Mouse (Mus musculus) adrenal gland, postnatal 36 days (tissue): Measurements from ENCODE around the gene Fry. TPM values are rescaled to one million over a fixed set of nuclear protein-coding genes. Genes with fewer than 3 reads are reported as not detected.
A peak's percentile ranks its signal among the peaks of the same experiment; 100 is the strongest.
"Not testable (repeated sequence)": the region's sequence is repeated elsewhere in the genome, so short reads cannot be mapped to it uniquely, and the experiment has no call there.

ENCODE experiments used
- DNase-seq, 2 experiments: peaks; one replicate each; pipeline ENCODE4 v3.0.0; 2021; ENCODE audit warnings: mixed read lengths in 1 of 2
- total RNA-seq, 2 experiments: library from RNA; stranded (reverse); gene quantifications; 2 replicates each; pipeline ENCODE4 v1.2.3; 2021

Gene Fry
- total RNA-seq, 2 experiments from 2014 or later = 29.9 to 40.9 TPM

DNA sequence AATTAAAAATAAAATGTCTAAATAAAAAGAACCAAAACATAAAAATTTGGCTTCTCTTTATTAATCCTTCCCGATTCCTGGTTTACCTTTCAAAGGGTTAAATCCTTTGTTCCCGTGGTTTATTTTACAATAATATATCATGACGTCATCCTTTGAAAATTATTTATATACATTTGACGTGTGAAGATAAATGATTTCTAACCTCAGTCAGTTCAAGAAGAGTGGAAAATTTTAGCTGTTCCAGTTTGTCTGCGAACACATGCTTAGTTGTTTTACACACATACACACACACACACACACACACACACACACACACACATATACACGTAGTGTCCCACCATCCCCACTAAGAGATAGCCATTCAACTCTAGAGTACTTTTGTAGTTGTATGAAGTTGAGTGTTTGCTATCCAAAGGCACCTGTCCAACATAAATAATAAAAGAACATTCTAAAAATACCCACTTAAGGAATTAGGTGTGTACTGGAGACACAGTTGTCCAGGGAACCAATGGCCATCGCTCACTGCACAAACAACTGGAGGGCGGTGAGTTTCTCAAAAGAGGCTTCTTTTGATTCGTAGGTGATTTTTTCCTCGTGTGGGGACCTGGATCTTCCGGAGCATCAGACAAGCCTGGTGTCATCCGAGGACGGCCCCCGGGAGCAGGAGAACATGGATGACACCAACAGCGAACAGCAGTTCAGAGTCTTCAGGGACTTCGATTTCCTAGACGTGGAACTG lies 338.9 kb downstream of the Fry start:
- peak in 1 of 2 experiments; percentile 15 for DNase-seq

DNA sequence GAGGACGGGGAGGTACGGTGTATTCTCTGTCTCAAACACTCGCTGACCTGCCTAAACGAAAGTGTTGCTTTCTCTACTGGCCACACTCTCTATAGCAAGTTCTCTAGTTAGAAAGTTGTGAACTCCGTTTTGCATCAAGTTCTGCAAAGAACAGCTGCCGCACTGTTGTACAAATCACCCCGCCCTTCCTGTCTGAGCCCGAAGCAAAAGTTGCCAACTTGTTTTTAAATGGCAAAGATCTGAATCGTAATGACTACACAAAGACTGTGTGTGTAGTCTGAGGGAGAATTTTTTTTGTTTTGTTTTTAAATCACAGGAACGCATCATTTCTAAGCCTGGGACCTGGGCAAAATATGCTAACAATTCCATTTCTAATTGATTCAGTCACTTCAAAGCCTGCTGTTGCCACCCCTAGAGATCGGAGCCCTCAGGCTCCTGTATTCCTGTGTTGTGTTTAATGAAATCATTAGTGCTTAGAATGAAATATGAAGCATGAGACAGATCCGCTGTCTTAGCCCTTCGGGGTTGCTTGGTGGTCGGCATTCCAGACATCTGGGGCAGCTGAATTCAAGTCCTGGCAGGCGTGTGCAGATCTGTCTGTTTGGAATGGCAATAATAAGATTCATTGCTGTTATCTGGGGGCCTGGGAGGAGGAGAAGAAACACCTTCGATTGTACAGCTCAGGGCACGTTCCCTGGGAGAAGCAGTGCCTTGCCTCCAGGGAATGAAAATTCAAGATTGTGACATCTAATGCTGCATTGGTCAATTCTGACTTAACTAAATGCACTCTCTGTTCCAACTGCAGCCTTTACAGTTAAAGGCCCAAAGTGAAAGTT lies 339.7 kb downstream of the Fry start:
- no peak for DNase-seq

DNA sequence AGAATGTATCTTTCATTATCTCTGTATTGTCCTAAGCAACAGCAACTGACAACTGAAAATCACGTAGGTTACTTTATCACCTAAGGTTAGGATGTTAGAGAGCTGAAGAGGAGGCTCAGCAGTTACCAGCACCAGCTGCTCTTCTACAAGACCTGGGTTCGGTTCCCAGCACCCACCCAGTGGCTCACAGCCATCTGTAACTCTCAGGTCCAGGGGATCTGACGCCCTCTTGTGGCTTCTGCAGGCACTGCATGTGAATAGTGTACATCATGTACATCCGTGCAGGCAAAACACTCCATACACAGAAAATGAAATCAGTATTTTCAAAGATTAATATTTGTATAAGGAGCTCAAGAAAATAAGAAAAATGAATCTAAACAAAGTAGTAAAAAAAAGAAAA lies 341.4 kb downstream of the Fry start:
- no peak for DNase-seq

GRCm38 (mm10) chr5:150464721-150465120 lies 346.3 kb downstream of the Fry start:
- DNase-seq = no peak

DNA sequence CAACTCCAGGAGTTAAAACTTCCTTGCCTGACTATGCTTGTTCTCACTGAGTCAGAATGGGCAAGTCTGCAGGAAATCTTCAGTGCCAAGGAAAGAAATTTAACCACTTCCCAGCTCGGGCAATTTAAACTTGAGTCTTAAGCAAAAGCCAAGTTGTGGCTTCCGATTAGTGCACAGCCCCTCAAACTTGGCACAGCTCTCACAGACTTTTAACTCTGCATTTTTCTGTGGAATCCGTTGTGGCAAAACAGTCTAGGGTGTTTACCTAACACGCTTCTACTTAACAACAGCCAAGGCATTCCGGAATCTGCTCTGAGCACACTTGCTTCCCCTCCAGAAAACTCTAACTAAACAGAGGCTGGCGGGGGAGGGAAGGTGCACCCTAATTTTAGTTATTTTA lies 346.8 kb downstream of the Fry start:
- no peak for DNase-seq

DNA sequence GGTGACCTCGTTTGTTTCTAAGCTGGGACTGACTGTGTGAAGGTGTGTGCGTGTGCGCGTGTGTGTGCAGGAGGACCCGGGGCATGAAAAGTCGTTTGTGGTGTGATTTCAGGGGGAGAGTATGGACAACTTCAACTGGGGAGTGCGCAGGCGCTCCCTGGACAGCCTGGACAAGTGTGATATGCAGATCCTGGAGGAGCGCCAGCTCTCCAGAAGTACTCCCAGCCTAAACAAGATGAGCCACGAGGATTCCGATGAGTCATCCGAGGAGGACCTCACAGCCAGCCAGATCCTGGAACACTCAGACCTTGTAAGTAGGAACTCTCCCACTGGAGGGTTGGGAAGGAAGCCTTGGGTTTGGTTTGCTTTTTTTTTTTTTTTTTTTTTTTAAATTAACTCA lies 347.7 kb downstream of the Fry start:
- DNase-seq = peak; percentile 90 to 93

DNA sequence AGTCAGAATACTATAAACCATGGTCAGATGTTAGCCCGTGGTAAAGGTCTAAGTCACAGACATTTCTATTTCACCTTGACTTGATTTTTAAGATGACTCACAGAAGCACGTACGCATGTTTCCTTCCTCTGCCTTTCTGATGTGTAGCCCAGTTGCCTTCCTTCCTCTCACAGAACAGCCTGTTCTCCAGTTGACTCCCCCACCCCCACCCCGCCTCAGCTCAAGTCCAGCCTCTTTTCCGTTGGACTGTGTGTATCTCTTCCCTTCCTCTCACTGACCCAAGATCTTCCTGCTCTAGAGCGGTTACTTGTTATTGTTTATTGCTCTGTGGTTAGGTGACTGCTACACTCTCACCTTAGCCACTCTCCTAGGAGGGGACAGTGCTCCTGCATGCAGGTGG lies 350.0 kb downstream of the Fry start:
- DNase-seq = peak; percentile 22 to 34

GRCm38 (mm10) chr5:150477364-150477763 lies 358.9 kb downstream of the Fry start:
- DNase-seq = no peak

DNA sequence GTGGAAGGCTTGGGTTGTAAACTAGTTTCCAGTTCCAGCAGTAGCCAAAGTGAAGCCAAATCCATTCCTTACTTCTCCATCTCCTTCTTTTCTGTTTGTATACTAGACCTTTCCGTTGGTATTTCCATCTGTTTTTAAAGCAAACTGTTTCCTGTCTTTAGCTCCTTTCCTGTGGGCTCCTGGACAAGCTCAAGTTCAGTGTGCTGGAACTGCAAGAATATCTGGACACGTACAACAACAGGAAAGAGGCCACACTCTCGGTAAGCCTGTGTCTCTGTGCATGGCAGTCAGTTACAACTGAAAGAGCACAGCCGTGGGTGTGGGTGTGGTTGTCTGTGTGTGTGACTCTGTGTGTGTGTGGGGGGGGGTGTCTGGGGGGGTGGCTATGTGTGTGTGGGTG lies 360.2 kb downstream of the Fry start:
- no peak for DNase-seq

- peak in 1 of 2 experiments; percentile 42 for DNase-seq
These were observed 366.8 kb downstream of the Fry start for GRCm38 (mm10) chr5:150485198-150485597.

- DNase-seq = no peak
These were observed 371.8 kb downstream of the Fry start for GRCm38 (mm10) chr5:150490285-150490684.

GRCm38 (mm10) chr5:150490821-150491220 lies 372.4 kb downstream of the Fry start:
- no peak for DNase-seq

GRCm38 (mm10) chr5:150491573-150492173 lies 373.2 kb downstream of the Fry start:
- not testable (repeated sequence) for DNase-seq

DNA sequence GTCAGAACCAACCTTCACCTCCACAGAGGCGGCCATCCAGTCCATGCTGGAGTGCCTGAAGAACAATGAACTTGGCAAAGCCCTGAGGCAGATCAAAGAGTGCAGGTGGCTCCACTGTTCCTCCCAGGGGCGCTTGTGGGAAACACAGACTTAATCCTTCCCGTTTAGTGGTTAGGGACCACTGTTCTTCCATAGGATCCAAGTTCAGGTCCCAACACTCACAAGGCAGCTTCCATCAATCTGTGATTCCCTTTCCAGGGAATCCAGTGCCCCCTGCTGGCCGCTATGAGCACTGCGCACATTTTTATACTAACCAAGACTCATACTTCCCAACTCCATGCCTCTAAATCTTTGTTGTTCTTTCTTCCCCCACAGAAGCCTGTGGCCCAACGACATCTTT lies 377.3 kb downstream of the Fry start:
- DNase-seq = peak; percentile 39 to 52

DNA sequence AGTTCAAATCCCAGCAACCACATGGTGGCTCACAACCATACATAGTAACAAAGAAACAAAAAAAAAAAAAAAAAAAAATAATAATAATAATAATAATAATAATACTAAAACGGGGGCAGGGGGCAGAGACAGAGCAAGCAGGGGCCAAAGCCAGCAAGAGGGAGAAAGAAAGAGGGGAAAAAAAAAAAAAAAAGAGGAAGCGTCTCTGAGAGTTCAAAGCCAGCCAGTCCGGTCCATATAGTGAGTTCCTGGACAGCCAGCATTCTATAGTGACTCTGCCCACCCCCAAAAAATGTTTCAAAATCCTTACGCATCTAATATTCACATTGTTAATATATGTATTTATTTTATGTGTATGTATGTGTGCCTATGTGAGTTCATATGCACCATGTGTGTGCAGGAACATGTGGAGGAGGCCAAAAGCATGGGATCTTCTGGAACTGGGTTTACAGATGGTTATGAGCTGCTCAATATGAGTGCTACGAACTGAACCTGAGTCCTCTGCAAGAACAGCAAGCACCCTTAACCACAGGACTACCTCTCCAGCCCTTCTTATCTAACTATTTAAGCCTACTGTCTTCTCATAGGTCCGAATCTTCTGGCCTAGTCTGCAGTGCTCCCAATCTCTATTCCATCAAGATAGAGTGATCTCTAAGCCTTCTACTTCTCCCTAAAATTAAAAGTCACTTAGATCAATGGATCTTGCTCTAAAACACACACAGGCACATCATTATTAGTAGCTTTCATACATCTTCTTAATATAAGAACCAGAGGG lies 392.2 kb downstream of the Fry start:
- no peak for DNase-seq

- no peak for DNase-seq
These were observed 394.8 kb downstream of the Fry start for GRCm38 (mm10) chr5:150513264-150513663.

DNA sequence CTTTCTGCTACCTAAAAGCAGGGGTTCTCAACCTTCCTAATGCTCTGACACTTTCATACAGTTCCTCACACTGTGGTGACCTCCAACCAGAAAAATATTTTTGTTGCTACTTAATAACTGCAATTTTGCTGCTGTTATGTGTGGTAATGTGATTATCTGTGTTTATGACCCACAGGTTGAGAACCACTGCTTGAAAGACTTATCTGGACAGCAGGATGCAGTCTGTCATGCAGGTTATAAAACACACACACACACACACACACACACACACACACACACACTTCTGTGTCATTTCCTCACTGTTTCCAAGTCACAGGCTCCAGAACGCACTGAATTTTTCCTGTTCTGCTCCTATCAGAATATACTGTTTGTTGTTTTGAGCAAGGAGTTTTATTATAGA lies 395.6 kb downstream of the Fry start:
- DNase-seq = no peak

- no peak for DNase-seq
These were observed 399.6 kb downstream of the Fry start, which contains the start of gene Zar1l for GRCm38 (mm10) chr5:150518064-150518463. Zar1l (minus strand) TSS chr5:150518164.

DNA sequence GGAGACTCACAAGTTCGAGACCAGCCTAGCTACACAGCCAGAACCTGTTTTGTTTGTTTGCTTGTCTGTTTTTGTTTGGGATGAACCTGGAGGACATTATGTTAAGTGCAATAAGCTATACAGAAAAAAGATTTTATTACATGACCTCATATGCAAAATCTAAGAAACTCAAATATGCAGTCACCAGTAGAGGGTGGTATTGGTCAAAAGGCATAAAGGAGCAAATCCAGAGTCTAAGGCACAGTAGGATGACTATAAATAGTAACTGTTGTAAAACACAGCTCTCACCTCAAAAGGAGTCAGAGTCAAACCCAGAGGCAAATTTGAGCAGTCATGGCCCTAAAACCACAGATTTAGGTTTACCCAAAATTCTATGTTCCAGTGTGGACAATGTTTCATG lies 401.1 kb downstream of the Fry start:
- peak in 1 of 2 experiments; percentile 5 for DNase-seq

GRCm38 (mm10) chr5:150521937-150522866 lies 403.8 kb downstream of the Fry start, which contains the start of gene Brca2:
Brca2 (plus strand) TSS chr5:150522630.
- peak; percentile 94 to 96 for DNase-seq

DNA sequence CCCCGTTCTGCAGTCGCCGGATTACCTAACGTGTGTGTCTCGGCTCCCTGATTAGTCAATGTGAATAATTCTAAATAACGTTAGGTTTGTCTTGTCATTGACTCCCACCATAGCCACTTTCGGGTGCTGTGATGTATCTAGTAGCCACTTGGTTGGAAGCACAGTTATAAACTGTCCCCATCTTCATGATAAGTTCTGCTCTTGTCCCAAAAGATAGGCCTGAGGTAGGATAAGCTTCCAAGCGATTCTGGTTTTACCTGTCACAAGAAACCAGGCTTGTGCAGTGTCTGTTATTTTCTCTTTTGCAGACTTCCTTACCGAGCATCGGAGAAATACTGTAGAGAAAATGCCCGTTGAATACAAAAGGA lies 404.4 kb downstream of the Fry start:
- DNase-seq = no peak
